Mouse (Mus musculus) adrenal gland, adult 18-20 months (tissue): ENCODE data around the gene Cpne5. TPM values are rescaled to one million over a fixed set of nuclear protein-coding genes. Genes with fewer than 3 reads are reported as not detected.
"Not testable (repeated sequence)": the region's sequence is repeated elsewhere in the genome, so short reads cannot be mapped to it uniquely, and the experiment has no call there.

Experiments
- DNase-seq, 2 experiments: peaks; one replicate each; pipeline ENCODE4 v3.0.0; 2021 to 2022; ENCODE audit warnings: low spot score in 2 of 2
- total RNA-seq, 2 experiments: library from RNA; stranded (reverse); gene quantifications; 1 replicate in 1 of 2; 2 replicates in 1 of 2; pipeline ENCODE4 v1.2.3; 2021

Gene Cpne5
- total RNA-seq, 2 experiments from 2014 or later = 0.33 to 0.35 TPM

DNA sequence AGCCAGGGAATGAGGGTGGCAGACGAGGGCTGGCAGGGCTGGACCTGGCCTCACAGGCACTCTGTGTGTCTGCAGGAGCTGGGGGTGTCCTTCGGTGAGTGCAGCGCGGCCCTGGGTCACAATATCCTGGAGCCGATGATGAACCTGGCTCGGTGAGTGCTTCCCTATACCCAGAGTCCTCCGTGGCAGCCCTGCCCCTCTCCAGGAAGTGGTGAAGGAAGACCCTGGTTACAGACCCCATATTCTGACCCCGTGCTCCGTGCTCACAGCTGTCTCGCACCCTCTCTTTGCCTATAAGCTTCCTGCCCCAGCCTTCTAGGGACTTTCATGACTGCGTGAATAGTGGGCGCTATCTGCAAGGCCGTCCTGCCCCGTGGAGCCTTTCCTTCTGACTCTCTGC lies 90.7 kb downstream of the Cpne5 start:
- DNase-seq = no peak

DNA sequence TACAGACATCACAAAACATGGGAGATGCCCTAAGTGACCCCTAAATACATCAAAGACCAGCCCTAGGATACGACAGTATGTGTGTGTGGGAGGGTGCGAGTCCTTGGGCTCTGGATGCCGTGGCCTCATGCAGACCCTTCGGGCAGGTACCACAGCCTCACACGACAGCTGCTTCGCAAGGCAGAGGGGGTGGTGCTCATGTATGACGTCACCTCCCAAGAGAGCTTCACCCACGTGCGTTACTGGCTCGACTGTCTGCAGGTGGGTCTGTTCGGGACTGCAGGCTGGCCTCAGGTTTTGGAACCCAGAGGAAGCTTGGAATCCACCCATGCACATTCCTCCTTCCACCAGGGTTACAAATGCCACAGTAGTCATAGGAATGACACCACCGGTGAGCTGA lies 92.9 kb downstream of the Cpne5 start:
- DNase-seq = no peak

DNA sequence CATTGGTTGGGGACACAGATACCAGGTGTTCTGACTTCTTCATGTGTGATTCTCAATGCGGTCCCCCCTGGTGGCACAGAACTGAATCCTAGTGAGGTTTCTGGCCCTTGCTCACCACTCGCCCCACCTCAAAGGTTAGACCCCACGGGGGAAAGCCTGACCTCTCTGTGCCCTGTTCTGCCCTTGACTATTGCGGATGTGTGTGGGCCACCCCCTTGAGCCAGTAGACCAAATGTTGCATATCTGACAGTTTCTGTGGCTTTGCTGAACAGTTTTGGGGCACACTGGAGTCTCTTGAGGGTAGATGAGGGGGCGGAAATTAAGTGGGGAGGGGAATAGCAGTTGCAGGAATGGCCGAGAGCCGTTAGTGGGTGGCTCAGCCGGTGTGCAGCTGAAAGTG lies 94.7 kb downstream of the Cpne5 start:
- DNase-seq = no peak

DNA sequence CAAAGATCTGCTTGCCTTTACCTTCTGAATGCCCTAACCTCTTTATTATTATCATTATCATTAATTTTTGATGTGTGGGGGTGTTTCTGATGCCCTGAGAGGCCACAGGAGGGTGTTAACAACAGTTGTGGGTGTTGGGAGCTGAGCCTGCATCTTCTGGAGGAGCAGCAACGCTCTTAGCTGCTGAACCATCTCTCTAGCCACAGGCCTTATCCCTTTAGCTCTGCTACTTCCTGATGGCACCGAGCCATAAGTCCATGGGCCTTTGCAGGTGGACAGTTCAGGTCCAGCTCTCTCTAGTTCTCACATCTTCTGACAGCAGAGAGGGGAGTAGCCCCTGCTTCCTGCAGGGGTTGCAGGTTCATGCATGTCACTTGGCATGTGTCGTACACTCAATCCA lies 96.4 kb downstream of the Cpne5 start:
- DNase-seq = no peak

DNA sequence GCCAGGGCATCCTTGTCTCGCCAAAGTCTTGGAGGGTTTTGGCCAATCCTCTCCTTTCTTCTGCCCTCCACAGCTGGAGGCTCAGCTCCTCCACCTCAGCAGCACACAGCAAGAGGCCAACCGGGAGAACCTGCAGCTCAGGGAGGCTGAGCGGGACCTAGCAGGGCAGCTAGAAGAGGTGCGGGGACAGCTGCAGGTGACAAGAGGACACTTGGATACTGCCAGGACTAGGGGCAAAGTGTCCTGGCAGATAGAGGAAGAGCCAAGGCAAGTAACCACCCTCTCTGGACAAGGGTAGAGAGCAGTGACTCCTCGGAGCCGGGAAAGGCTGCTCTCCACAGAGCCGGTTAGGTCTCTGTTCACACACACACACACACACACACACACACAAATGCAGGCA lies 100.1 kb downstream of the Cpne5 start:
- no peak for DNase-seq

DNA sequence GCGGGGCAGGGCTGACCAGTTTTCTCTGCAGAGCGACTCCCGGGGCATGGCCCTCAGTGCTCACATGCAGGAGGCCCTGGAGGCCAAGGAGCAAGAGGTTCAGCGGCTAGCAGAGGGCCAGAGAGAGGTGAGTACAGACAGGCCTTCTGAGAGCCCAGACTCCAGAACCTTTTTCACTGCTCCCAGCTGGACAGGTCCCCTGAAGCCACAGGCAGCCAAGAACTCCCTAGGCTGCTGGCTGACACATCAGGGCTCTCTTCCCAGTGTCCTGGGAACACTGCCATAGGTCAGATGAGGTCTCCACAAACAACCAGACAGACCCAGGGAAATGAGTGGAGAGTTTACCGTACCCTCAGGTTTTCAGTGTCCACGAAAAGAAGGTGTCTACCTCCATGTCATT lies 101.7 kb downstream of the Cpne5 start:
- peak; percentile 35 to 48 for DNase-seq

DNA sequence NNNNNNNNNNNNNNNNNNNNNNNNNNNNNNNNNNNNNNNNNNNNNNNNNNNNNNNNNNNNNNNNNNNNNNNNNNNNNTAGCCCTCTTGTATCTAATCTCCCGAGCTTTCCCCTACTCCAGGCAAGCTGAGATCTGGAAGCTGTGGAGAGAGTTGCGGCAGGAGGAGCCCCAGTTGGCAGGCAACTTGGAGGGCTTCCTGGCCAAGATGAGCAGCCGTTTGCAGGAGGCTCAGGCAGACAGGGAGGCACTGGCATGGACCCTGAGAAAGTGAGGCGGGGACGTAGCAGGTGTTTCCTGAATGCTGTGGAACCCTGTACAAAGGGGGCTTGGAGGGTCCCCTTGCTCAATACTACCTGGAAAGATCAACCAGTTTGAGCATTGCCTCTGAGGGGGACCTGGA lies 102.9 kb downstream of the Cpne5 start:
- no peak for DNase-seq

DNA sequence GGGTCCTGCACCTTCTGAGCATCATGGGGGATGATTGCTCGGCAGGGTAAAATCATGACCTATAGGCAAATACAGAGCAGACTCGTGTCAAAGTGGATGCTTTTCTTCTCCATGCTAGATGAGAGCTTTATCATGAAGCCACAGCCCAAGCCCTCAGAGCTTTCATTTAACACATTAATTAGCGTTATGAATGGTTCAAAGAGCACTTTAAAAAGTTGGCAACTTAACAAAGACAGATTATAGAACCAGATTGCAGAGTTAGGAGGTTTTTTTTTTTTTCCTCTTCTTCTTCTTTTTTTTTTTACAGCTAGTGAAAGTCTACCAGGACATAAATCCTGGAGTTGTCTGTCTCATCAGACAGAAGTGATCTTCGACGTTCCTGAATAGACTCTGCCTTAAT lies 108.6 kb downstream of the Cpne5 start:
- no peak for DNase-seq

DNA sequence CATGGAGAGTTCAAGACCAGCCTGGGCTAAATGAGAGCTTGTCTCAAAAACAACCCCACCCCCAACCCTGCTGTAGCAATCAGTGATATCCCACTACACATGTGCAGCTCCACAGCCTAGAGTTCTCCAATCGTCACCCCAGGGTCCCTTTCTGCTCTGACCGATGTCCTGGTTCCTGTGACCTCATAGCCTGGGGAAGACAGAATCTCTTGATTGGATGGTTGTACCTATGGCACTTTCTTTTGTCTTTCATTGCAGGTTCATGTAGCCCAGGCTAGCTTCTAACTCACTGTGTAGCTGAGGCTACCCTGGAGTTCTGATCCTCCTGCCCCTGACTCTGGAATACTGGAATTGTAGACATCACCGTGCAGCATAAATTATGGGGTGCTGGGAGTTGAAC lies 111.4 kb downstream of the Cpne5 start:
- no peak for DNase-seq

DNA sequence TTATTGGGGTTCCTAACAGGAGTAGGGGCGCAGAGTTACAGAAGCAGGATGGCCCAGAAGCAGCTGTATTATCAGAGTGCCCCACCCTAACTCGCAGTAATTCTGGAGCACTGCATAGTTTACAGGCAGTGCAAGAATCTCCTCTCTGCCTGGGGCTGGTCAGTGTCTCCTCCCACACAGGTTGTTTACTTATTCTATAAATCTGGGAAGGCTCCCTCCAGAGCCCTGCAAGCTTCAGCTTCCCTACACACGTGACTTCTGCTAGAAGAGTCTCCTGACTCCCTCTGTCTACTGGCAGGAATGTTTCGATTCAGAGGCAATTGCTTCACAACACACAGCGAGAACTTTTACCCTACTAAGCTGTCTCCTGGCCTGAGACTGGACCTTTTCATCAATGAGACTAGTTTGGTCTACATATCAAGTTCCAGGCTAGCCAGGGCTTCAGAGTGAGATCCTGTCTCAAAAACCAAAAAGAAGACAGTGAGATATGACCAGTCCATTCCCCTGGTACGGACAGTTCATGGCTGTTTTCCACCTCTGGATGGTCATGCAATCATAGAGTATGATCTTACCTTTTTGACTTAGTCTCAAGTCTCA lies 114.3 kb downstream of the Cpne5 start:
- DNase-seq = peak in 1 of 2 experiments; percentile 10

DNA sequence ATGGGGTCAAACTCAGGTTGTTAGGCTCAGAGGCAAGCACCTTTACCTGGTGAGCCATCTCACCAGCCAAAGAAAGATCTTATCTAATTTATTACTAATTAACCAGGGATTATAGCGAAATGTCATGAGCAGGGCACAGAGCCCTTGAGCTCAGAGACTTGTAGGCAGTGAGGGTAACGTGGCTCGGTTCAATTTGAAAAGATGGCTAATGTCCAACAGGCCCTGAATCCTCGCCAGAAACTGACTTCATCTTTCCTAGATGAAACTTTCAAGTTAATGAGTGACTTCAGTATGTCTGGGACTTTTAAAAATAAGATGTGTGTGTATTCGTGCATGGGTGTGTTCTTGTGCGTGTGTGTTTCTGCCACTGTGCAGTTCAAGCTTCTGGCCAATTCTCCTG lies 115.2 kb downstream of the Cpne5 start:
- DNase-seq = peak; percentile 31 to 47

DNA sequence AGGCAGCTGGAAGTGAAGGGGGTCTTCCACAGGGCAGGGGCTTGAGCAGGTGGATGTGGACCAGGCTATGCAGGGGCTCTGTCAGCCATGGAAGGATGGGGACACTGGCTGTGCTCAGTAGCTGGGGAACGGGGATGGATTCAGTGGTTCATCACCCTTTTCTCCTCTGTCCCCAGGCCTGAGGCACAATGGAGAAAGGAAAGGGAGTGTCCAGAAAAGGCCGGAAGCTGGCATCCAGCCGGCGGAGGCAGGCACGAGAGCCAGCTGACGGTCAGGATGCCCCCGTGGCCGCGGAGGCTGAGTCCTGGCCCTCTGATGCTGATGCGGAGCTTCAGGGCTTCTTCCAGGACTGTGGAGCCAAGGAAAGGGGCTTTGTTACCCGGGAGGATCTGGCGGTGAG lies 117.3 kb downstream of the Cpne5 start:
- peak in 1 of 2 experiments; percentile 26 for DNase-seq

DNA sequence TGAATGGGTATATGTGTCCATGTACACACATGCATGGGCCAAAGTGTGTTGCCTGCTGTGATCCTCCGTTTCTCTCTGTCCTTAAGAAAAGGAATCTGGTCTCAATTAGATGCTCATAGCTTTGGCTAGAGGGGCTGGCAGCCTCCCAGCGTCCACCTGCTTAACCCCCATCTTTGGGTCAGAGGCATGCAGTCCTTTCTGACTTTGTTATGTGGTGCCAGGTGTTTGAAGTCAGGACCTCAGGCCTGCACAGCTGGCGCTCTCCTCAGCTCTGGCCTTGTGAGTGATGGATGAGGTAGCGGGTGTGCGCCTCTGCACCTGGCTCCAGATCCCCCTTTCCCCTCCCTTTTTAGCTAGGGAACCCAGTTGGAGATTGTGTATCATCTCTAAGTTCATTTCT lies 119.9 kb downstream of the Cpne5 start:
- peak in 1 of 2 experiments; percentile 11 for DNase-seq

DNA sequence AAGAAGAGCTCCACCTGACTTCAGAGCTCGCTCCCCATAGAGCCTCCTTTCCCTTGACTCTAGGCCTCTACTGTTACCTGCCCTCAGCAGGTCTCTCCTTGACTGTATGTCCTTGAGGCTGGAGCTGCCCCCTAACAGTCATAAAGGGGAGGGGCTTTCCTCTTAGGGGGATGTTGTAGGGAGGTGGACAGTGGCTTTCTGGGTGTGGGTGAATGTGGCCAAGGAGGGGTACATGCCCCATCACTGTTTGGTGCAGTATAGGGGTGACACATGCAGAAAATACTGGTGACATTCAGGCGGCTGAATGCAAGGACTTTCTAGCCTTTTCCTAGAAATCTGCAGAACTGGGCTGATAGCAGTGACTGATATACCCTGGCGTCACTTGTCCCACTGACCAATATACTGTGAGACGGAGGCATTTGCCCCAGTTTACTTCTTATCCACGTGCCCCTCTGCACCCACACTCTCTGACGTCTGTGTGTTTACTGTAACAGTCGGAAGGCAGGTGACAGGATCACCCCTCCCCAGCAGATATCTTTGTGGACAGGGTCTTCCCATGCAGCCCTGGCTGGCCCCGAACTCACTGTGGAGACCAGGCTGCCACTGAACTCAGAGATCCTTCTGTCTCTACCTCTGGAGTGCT lies 120.8 kb downstream of the Cpne5 start:
- peak in 1 of 2 experiments; percentile 10 for DNase-seq

DNA sequence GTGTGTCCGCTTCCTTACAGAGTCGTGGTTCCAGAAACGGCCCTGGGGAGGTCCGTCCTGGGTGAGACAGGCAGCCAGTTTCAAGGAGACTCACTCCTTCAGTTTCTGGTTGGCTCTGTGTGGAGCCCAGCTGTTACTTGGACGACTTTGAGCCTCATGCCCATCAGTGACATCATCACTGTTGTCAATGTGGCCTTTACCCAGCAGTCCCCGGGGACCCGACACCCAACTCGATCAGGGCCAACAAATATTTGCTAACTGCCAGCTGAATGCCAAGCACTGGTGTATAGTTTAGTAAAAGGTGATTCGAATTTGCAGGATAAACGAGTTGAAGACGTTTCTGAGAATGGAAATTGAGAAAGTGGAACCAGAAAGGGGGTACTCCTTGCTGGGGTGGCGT lies 121.9 kb downstream of the Cpne5 start:
- peak in 1 of 2 experiments; percentile 12 for DNase-seq

DNA sequence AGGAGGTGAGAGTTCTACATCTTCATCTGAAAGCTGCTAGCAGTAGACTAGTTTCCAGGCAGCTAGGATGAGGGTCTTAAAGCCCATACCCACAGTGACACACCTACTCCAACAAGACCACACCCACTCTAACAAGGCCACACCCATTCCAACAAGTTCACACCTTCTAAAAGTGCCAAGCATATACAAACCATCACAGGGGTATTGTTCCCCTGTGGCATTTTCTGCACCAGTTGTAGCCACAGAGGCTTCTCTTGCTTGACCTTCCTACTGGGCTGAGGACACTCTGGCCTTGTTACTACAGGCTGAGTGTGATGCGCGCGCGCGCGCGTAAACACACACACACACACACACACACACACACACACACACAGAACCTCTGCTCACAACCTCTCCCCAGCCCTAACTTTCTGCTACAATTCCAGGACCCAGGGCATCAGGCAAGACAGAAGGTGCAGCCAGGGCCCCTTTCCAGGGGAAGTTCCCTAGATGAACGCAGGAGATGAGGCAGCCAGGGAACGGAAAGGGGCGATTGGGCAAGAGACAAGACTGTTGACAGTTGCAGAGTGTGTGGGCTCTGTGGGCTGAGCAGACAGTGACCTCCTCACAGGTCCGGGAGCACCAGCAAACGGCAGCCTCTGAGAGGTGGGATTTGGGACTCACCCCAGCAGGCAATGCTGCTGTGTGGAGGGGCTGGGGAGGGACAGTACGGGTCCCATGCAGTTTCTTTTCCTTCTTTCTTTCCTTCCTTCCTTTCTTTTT lies 124.2 kb downstream of the Cpne5 start, which contains the start of gene Rab44:
Gene Rab44 (plus strand): TSS at position 555 of the 762 bp plus-strand sequence.
- DNase-seq = peak in 1 of 2 experiments; percentile 15

DNA sequence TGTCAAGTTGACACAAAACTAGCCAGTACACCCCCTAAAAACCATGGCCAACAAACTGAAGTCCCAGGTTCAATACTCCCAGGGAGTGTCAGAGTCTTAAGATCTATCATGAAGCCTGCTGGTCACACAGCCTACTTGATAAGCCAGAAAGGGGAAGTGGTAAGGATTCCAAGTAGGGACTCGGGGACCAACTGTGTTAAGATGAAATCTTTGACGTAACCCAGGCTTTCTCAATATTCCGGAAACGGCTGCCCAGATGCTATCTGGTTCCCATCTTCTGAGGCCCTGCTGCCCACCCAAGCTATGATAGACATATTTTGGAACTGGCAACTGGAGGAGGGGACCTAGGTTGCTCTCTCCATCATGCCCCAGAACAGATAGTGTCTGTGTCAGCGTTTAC lies 126.6 kb downstream of the Cpne5 start:
- peak in 1 of 2 experiments; percentile 9 for DNase-seq

DNA sequence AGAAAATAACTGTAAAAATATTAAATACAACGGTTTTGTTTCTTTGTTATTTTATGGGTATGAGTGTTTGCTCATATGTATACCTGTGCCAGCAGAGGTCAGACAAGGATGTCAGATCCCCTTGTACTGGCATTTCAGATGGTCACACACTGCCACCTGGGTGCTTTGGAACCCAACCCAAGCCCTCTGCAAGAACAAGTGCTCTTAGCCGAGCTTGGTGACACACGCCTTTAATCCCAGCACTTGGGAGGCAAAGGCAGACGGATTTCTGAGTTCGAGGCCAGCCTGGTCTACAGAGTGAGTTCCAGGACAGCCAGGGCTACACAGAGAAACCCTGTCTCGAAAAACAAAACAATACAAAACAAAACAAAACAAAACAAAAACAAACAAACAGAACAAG lies 127.6 kb downstream of the Cpne5 start:
- DNase-seq = not testable (repeated sequence)
